Mouse (Mus musculus) left cerebral cortex, adult 18-20 months (tissue): ENCODE results near the gene Erich6b. TPM values are rescaled to one million over a fixed set of nuclear protein-coding genes. Genes with fewer than 3 reads are reported as not detected.

Experiments used
- DNase-seq, 2 experiments: peaks; one replicate each; pipeline ENCODE4 v3.0.0; 2021 to 2022; ENCODE audit warnings: low spot score in 2 of 2, mixed read lengths in 1 of 2
- long read RNA-seq, 2 experiments: library from polyadenylated mRNA; stranded (forward); transcript quantifications; one replicate each; pipeline ENCODE4 v2.0.0; 2021
- total RNA-seq, 2 experiments: library from RNA; stranded (reverse); gene quantifications; 2 replicates each; pipeline ENCODE4 v1.2.3; 2021

Gene Erich6b
- total RNA-seq: not detected
- long read RNA-seq, experiment 1: 0 reads
- long read RNA-seq, experiment 2: 0 reads

GRCm38 (mm10) chr14:75642080-75642479 lies at the start of gene Erich6b:
Erich6b (plus strand) TSS chr14:75642259.
- no peak for DNase-seq

GRCm38 (mm10) chr14:75592978-75593377 lies 49.1 kb upstream of the Erich6b start, which contains the start of gene Spert:
Spert (minus strand) TSS chr14:75593116.
- DNase-seq: no peak

GRCm38 (mm10) chr14:75609176-75609575 lies 32.9 kb upstream of the Erich6b start:
- no peak for DNase-seq

GRCm38 (mm10) chr14:75616375-75616774 lies 25.7 kb upstream of the Erich6b start:
- DNase-seq: no peak

GRCm38 (mm10) chr14:75622984-75623383 lies 19.1 kb upstream of the Erich6b start:
- DNase-seq: no peak

DNA sequence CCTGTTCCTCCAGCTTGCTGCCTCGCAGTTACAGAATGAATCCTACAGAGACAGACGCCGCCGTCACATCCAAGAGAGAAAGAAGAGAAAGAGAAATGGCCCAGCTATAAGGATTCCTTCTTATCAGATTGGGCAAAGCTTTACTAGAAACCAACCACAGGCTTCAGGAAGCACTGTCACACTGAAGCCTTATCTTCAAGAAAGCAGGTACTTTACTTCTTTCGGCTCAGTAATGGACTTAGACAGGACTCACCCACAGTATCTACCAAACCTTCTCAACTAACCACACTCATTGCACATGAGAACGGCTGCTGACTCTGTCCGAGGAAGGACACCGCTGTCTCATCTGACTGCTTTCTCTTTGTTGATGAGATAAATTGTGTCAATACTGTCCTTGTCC lies 13.2 kb upstream of the Erich6b start:
- DNase-seq: no peak

DNA sequence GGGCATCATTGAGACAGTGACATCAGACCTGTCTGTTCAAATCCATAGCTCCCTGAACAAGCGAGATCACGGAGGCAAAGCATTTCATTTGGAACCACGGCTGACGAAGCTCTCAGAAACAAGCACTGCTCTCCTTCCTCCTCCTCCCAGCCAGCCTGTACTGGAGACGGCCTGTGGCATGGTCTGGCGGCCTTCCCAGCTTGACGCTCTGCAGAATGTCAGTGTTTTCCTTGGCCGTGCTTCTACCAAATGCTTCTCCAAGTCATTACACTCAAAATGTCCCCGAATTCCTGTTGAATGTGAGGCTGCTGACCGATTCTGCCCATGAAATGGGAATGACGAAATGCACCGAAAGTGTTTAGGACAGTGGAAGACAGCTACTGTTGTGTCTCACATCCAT lies 6.7 kb upstream of the Erich6b start:
- DNase-seq: peak; percentile 14 to 49

DNA sequence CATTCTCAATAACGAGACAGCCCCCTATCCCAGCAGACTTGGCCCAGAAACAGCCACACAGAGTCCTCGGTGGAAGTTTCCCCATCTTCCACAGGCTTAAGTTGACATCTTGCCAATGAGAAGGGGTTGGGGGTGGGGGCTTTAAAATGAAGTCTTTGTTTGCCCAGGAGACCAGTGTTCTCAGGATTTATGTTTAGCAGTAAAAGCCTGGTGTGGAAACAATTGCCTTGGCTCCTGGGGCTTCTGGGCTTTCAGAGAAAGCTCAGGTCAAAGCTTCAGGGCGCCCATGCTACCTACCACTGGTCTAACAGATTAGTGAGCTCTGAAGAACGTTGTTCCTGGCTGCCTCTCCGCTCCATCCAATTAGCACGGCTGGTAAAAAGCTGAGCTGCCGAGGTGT lies 6.0 kb upstream of the Erich6b start:
- no peak for DNase-seq

- DNase-seq: no peak
Observed at GRCm38 (mm10) chr14:75637641-75638040, 4.4 kb upstream of the Erich6b start.

DNA sequence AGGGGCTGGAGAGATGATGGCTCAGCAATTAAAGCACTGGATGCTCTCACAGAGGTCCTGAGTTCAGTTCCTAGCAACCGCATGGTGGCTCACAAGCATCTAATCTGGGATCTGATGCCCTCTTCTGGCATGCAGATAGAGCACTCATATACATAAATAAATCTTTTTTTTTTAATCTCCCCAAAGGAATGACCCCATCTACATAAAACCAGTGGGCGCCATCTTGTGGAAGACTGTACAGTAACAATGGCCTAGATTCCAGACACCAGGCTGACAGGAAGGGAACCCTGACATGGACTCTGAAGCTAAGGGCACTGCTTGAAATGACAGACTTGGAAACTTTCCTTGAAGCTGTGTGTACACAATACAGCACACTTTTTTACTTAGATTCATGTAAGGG lies 1.2 kb upstream of the Erich6b start:
- DNase-seq: no peak

GRCm38 (mm10) chr14:75641369-75641768 lies 690 bp upstream of the Erich6b start:
- DNase-seq: peak in 1 of 2 experiments; percentile 13

DNA sequence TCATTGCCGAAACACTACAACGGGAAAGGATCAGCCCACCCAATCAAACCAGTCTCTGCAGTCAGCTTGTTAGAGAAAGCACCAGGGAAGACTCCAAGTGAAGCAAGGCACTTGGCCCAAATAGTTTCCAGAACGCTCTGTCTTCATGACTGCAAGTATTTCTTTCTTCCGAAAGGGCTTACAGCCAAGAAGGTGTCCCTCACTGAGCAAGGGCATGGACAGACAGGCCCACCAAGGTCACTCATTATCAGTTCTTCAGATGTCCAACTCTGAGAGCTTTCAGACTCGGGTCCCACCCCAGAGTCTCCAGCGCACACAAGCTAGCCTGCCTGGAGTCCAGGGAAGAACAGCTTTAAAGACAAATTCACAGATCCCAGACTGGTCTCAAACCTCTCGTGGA lies 3.4 kb downstream of the Erich6b start:
- no peak for DNase-seq

- no peak for DNase-seq
Observed at GRCm38 (mm10) chr14:75646060-75646459, 4.0 kb downstream of the Erich6b start.

DNA sequence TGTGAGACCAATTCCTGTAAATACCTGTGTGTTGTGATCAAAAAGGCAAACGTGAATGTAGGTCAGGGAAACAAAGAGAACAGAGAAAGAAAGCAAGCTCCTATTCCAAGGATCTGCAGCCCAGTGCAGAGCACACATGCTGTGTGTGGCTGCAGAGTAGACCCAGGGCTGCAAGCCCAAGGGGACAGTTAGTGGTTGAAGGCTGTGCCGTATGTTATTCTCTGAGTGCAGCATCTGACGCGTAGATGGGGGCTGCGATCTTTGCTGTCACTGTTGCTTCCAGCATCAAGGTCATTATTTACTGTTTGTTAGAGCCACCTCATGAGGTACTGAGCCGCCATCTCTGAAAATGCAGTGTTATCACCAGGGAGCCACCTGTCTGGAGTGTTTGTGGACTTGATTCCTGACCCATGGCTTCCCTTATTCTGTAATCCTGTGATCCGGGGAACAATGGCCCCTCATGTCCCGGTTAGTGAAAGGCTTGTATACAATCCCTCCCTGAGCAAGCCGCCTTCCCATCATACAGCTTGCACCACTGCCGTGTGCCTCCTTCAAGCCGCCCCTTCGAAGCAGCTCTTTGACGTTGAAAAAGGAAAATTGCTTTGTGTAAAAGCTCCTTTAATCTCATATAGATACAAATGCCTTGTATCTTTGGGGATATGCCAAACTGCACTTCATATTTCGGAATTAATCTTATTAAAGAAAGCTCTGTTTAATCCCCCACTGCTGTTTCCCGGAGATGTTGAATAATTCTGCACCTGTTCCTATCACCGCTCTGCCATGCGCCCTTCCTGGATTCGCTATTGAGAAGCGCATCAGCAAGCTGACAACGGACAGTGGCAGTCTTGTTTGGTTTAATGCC lies 5.1 kb downstream of the Erich6b start:
- no peak for DNase-seq

DNA sequence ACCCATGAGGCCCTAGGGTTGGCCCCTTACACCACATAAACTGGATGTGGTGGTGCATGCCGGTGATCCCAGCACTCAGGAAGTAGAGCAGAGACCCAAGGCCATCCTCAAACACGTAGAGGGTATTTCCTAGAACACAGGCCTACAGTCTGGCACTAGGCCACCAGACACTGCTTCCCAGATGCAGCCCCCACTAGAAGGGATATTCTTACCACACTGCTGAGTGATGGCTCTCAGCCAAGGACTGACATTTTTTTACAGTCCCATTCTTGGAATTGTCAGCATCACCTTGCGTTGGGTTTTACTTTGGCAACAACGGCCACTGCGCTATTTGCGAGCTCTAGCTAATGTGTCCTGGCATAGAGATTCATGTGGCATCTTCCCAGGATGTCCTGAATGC lies 18.9 kb downstream of the Erich6b start:
- DNase-seq: no peak

DNA sequence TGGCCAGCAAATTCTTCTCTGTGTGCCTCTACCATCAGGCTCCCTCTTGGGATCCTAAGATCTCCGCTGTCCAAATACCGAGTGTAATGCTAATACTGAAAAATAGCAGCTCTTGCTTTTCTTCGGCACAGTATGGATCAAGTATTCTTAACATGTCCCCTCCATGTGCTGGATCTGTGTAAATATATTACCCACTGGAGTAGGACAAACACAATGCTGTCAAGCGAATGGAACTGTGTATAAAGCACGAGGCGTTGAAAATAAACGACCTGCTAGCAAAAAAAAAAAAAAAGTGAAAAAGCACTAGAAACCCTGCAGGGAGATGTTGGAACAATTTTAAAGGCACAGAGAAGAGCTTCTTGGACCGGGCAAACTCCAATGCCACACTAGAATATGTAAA lies 19.5 kb downstream of the Erich6b start:
- no peak for DNase-seq

DNA sequence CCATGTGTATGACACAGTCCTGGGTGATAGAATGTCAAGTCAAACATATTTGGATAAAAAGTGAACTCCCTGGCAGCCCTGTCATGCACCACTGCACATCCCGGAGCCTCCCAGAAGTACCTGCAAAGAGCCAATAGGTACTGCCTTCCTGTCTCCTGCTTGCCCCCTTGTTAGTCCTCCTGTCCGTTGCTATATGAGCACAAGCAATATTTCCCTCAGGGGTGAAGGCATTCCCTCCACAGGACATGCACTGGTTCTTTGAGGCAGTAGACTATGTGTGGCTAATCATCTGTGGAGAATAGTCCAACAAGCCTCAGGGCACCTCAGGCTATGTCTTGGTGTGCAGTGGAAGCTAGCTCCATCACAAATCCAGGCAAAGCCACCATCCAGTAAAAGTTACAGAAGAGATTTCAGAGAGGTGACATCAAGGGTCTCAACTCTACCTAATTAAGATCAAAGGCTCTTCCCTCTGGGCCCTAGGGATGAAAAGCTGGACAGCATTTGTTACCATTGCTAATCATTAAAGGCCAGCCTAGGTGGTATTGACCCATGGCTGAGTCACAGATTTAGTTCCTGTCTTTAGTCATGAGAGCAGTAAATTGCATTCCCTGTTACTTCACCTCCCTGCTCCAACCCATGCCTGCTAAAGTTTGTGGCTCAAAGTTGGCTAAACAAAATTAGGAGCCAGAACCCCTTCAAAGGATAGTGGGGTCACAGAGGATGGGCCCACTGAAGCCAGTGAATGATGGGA lies 23.5 kb downstream of the Erich6b start:
- DNase-seq: no peak

- DNase-seq: no peak
Observed at GRCm38 (mm10) chr14:75669085-75669645, 27.1 kb downstream of the Erich6b start.

- DNase-seq: no peak
Observed at GRCm38 (mm10) chr14:75676316-75676715, 34.3 kb downstream of the Erich6b start.

- DNase-seq: no peak
Observed at GRCm38 (mm10) chr14:75690428-75690827, 48.4 kb downstream of the Erich6b start.

DNA sequence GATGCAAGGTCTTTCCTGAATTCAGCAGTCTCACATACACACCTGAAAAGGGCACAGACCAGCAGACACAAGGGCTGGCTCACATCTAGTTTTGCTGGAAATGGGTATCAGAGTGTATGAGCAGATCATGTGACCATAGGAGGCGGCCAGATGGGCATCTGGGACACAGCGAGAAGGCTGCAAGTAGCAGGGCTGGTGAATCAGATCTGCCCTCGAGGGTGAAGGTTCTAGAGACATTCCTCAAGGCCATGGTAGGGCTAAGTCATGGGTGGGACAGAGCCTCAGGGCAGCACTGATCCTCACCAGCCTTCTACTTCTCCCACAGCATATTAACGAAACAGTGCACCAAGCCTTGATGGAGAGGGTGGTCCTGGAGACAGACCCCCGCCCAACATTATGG lies 54.0 kb downstream of the Erich6b start:
- no peak for DNase-seq

GRCm38 (mm10) chr14:75697928-75698327 lies 55.9 kb downstream of the Erich6b start:
- no peak for DNase-seq
